Mouse (Mus musculus) R1 (cell line): ENCODE results near the gene Cep72.
A peak's percentile ranks its signal among the peaks of the same experiment; 100 is the strongest.
"Not testable (repeated sequence)": the region's sequence is repeated elsewhere in the genome, so short reads cannot be mapped to it uniquely, and the experiment has no call there.

Experiments
- DNase-seq: peaks from one replicate; pipeline ENCODE4 v3.0.0-alpha.2; 2018; ENCODE audit warnings: low read depth, low spot score

The Cep72 gene

DNA sequence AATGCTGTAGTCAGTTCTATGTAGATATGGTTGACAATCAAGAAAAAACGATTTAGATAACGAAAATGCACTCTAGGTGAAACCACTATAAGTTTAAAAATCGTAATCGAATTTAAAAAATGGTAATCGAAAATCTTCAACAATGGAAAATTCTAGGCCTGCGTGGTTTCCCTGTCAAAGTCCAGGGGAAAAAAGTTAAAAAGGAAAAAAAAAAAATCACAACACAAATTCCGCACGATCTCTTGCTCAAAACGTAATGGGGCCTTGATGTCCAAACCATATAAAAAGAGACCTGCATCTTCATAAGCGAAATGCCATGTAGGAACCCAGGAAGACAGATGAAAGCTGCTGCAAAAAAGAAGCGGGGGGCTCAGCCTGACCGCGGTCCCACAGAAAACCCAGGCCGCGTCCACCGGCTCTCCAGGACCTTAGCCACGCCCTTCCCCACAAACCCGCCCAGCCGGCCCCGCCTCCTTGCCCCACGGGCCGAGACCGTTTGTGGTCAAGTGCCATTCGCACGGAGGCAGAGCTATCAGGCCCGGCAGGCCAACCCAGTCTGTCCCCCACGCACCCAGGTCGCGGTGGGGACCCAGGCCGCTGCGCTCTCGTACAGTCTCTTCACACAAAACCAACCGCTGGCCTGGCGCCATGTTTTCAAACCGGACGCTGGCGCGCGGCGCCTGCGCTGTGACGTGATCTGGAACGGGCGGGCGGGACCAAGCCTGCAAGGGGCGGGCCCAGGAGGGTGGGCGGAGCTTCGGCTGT lies at the start of gene Cep72:
Gene Cep72, minus strand, starts transcription at position 687 of the 765 bp plus-strand sequence.
- DNase-seq: peak; percentile 92

DNA sequence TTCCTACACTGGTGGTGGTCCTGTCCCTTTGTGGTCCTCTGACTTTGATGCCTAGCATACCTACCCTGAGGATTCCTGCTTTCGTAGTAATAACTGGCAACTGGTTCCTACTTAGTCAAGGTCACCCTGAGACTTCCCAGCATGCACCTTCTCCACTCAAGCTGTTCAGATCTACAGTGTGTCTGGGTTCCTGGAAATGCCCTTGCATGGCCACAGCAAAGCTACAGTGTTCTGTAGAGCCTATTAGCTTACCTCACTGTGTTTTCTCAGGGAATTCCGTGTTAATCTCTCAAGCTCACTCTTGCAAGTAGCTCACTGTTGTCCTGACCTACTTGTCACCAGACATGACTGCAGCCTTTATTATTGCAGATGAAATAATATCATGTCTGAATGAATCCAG lies 45.3 kb upstream of the Cep72 start:
- no peak for DNase-seq

DNA sequence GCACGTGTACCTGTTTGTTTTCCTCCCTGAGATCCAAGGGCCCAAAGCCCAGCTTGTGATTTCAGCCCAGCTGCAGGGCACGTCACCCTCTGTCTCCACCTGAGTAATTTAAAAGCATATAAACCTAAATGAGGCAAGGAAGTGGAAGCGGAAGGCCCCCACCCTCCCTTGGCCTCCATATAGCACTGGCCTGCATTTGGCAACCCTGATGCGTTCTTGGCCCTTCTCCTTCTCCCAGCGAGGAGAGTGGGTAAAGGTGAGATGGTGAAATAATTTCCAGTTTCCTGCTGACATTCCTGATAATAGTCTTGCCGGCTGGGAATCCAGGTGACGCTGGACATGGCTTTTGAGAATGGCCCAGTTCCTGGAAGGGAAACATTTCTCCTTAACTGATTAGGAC lies 42.3 kb upstream of the Cep72 start:
- no peak for DNase-seq

DNA sequence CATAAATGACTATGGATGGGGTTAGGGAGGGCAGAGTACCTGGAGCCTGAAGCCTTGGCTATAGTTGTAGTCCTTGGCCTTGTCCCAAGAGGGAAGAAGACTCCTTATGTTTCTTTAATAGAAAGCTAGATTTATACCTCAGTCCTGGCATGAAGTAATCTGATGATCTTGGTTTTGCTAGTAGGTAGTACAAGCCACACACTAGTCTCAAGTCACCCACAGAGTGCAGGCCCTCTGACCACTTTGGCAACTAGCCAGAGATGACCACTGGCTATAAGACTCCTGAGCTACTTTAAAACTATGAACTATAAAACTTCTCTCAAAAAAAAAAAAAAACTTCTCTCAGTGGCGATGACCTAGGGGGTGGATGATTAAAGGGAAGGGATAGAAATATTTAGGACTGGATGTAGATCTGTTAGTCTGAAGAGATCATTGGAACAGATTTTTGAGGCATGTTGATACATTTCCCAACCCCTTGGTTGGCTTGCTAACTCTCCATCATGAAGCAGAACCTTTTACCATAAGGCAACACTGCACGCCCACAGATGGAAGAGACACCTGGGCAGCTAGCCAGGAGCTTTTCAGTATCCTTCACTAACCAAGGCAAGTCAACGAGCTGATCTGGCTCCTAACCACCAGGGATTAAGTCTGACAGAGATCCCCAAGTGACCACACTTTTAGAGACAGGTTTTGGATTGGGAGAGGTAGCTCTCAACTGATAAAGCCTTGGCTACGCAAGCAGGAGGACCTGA lies 40.9 kb upstream of the Cep72 start:
- DNase-seq: no peak

DNA sequence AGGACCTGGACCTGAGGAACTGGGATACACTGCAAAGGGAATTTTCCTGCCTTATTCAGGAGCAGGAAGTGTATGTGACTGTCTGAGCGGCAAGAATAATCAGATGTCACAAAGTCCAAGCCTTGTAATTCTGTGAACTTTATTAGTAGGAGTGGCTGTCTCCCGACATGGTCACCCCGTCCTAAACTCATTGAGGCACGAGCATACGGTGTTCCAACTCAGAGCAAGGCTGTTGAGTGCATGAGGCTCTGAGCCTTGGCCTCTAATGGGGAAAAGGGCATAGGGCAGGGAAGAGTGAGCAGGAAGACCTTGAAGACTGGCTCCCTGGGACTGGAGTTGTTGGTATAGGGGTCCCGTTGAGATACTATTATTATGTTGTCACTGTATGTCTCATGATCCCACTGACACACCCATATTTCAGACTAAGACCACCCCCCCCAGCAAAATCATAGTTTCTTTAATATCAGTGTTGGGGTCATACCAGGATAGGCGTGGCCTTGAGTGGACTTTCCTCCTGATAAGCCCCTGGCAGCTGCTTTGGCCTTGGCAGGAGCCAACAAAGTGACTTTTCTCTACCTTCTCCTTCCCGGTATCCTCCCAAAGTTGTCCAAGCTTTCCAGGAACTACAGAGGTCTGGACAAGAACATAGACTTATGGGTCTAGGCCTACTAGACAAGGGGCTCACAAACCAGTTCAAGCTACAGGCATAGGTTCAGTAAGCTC lies 40.2 kb upstream of the Cep72 start:
- no peak for DNase-seq

DNA sequence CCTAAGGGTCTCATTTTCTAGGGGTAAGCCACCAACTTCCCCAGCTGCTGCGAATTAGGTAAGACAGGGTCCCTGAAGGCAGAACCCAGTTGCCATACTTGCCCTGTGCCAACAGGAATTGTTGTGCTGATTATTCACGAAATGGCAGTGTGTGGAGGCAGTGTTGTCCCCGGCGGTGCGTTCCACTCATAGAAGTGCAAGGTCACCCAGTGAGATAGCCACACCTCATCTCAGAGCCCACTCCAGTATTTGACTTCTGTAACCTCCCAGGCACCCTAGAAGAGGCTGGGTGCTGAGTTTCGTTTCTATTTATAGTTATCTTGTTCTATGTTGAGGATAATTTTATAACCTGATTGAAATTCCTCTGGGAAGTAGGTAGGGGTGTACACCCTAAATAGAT lies 36.8 kb upstream of the Cep72 start:
- no peak for DNase-seq

DNA sequence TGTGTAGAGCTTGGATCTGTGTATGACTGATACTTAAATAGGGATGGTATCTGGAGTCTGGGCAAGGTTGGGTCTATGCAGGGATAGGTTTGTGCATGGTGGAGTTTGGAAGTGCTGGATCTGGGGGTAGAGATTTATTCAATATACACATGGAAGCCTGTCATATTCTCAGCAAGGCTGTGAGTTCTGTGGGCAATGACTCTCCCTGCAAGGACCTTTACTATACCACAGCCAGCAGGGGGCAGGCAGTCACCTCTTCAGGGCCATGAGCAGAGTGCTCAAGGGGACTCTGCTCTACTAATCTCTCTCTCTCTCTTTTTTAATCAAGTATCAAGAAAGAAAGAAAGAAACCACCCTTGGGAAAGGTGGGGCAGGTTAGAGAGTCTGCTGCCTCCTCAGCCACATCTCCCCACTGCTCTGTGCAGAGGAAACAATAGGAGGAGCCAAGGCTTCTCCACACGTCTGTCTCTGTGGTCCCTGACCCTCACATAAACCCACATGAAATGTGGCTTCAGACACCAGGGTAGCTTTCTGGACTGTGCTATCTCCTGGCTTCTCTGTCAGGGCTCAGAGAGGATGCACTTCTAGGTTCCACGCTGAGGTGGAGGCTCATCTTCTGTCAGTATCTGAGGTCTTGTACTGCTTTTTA lies 34.7 kb upstream of the Cep72 start:
- peak; percentile 39 for DNase-seq

DNA sequence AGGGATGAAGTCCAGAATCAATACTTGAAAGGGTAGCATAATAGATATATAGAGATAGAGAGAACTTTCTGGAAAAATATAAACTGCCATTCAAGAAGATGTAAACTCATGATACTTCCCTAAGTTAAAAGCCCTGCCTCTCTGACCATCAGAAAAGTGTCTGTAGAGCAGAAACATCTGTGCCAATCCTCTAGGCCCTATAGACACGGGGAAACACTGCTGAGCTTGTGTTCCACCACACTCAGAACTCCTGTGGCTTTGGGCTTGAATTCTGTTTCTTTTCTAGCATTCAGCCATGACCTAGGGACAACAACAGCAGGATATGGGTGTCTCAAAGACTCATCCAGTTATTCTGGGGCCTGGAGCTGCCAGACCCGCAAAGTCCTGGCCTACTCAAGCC lies 33.8 kb upstream of the Cep72 start:
- no peak for DNase-seq

DNA sequence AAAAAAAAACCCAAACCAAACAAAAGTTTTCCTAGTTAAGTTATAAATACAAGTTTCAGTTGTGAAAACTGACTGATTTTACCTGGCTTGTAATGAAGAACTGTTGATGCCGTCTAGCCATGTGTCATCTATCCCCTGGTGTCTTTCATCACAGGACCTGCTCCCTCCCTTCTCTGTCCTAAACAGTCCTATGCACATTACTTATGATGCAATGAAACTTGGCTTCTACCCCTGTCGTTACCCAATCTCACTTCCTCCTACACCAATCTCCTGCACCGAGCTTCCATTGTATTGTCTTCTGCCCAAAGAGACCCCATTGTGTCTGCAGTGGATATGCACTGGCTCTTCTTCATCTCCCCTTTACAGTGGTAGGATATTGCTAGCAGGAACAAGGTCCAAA lies 28.2 kb upstream of the Cep72 start:
- DNase-seq: no peak

DNA sequence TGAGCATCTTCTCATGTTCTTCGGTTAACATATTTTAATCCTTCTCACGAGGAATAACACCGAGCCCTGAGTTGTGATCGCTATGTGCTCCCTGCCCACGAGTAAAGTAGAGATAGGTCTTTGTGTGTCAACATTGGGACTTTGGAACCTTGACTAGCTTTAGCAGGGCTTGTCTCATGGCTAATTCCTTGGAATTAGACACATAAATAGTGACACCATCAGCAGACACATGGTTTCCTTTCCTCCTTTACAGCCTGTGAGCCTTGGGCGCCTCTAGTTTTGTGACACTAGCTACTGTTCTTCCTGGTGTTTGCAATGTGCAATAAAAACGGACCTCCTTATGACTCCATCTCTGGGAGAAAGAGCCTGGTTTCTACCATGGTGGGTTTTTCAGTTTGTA lies 11.3 kb upstream of the Cep72 start:
- DNase-seq: no peak

DNA sequence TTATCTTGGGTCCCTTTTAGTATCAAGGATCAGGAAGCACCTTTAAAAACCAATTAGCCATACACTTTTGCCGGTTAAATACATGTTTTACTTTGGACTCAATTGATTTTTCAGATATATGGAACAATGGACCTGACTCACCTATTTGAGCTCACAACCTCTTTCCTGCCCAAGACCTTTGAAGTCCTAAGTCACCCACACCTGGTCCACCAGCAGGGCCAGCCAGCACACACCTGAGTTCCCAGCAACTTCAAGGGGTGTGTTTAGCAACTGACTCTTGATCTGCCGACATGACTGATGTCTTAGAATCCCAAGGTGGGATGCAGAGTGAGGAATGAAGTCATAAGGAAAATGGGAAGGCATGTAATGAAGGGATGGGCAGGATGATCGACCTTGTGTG lies 9.6 kb upstream of the Cep72 start:
- no peak for DNase-seq

DNA sequence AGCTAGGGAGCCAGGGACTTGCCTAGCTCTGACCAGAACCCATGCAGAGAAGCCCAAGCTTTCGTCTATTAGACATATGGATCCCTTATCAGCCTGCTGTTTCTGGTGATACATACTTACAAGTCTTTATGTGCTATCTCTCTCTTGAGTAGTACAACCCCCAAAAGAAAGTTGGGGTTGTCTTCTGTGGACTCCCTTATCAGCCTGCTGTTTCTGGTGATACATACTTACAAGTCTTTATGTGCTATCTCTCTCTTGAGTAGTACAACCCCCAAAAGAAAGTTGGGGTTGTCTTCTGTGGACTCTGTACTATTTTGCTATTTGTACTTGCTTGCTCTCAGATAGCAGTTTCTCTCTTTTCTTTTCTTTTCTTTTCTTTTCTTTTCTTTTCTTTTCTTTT lies 9.1 kb upstream of the Cep72 start:
- not testable (repeated sequence) for DNase-seq

DNA sequence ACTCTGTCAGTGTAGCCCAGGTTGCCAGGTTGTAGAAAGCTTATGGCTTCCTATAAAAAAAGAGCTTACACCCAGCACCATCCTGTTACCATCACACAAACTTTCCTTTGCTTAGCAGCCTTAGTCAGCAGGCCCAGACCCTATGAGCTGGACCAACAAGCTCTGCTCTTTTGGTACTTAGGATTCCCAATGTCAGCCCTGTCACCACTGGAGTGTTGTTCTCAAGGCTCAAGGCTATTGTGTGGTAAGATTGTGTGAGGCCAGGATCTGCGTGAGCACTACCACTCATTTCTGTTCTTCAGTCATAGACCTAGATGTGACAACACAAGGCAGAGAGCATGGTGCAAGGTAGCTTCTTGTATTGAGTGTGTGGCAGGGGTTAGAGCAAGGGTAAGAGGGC lies 4.5 kb upstream of the Cep72 start:
- DNase-seq: no peak

DNA sequence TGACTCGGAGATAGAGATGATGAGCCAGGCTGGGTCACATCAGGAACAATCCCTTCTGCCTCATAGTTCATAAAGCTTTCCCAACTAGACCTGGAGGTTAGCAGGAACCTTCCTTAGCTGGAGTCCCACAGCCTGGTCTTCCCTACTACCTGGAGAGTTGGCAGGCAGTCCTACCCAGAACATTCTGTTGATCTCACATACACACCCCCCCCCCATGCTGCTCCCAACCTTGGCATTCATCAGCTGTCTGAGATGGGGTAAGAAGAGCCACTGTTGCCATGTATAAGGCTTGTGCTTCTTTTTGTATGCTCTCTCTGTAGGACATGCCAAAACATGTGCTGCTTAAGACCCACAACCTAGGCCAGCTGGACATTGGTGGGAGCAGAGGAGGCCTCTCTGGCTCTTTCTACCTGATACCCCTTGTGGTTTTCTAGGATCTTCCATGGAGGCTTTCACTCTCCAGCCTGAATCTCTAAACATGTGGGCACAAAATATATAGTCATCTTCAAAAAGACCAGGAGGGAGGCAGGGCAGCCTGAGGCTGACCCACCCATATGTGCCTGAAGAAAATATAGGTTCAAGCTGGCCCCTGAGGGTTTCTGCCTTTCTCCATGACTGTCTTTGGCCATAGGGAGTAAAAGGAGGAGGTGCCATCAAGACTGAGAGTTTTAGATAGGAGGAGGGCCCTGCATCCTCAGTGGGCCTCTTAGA lies 1.4 kb upstream of the Cep72 start:
- no peak for DNase-seq

DNA sequence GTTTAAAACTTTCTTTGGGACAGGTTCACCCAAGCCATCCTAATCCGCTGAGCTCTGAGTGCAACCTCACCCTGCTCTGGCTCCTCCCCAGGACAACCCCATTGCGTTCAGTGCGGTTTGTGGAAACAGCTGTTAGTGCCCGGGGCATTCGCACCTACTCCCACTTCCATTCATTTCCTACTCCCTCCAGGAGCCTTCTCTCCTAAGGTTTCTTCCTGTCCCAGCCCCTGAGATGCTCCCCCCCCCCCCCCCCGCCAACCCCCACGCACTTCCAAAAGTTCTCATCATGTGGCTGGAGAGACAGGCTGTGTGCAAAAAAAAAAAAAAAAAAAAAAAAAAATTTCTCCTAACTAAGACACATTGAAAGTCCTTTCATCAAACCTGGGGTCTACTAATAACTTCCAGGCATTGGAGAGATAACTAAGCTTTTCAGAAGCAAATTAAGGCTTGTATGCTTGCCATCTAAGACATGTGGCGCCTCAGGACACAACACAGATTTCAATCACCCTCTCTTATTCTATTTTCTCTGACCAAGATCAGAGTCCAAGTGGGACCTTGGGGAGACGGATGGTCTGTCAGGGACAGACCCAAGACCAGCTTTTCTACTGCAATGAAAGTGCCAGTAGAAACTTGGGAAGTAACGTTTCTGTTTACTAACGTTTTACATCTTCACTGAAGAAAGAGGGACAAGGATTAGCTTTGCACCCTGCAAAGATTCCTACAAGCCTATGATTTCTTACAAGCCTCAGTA lies 454 bp upstream of the Cep72 start:
- no peak for DNase-seq

DNA sequence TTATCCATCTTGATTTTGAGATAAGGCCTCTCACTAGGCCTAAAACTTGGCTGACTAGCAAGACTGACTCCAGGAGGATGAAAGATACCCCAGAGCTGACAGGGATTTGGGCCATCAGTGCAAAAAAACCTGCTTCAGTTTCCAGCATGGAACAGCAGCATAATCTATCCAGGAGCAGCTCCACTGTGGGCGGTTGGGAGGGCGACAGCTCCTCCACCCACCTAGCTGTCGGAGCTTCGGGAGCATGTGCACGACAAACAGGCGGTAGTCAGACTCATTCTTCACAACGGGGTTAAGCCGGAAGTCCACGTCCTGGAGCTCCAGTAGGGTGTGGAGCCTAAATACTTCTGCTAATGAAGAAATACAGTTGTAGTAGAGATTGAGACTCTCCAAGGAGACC lies 4.0 kb downstream of the Cep72 start:
- no peak for DNase-seq

DNA sequence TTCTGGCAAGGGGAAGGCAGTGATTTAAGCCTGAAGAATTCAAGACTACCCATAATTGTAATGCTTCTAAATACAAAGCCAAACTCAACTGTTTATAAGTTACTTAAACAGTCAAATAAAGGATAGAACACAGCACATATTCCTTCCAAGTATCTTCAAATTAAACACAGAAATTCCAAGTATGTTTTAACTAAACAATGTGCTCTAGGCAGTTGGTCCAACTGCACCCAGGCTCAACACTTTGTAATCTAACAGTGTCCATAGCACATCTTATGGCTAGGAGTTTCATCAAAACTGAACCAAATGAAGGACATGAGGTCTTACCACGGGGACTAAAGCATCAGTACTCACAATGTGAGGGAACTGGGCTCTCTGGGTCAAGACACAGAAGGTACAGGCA lies 5.9 kb downstream of the Cep72 start:
- no peak for DNase-seq

DNA sequence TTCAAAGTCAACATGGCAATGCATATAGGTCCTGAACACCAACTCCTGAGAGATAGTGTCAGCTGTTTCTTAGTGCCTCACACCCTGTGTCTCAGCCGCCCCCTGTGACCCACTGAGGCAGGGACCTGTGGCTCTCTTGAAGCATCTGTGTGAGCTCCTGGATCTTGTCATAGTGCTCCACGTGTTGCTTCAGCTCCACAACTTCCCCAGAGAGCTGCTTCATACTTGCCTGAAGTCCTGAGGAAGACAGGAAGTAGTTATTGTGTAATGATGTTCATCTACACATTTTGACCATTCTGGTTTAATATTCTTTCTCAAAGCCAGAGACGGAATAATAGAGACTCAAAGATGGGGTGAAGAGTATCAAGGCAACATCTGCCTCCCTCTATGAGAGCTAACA lies 22.2 kb downstream of the Cep72 start:
- DNase-seq: no peak

DNA sequence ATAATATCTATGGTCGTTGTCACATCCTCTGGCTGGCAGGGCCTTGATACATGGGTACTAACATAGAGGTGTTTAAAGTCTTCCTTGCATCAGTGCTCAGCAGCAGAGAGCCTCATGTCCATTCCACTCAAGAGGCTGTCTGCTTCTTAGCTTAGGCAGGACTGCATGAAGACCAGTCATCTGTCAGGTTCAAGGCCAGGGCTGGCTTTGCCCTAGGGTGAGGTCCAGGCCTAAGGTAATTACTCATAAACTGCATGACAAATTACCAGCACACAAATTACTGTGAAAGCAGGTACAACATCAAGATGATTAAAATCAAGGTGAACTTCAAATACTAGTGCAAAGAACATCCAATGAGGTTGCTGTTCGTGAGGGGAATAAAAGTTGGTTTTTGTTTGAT lies 26.3 kb downstream of the Cep72 start:
- DNase-seq: no peak

DNA sequence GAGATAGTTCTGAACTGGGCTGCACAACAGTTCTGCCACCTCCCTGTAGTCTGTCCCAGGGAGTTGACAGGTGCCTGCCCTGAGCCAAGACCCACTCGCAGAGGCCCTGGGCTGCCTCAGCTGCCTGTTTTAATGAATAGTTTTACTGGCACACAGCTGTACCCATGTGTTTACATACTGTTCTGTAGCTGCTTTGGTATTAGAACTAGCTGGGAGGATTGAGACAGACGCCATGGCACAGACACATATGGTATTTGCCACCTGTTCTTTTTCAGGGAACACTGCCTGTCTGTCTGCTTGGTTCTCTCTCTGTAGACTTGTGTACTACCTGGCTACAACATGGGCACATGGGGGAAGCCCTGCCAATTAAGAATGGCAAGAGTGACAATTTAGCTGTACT lies 27.3 kb downstream of the Cep72 start:
- DNase-seq: no peak

DNA sequence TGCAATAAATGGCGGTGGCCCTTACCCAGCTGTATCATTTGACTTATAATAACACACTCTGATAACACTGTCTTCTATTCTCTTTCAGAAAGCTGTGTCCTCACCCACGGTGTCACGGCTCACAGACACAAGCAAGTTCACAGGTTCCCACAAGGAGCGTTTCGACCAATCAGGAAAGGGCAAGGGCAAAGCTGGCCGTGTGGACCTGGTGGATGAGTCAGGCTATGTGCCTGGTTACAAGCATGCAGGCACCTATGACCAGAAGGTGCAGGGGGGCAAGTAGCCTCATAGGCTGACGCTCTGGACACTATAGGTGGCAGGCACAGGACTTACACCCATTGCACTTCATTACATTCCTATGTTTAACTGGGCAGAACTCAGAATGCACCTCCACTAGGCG lies 31.0 kb downstream of the Cep72 start:
- no peak for DNase-seq
